Mouse (Mus musculus) T-cell, adult 66 days (primary cell): ENCODE data around the gene Hspb6. TPM values are rescaled to one million over a fixed set of nuclear protein-coding genes. Genes with fewer than 3 reads are reported as not detected.

Source experiments
- total RNA-seq, 2 experiments: library from RNA; stranded (reverse); gene quantifications; 3 replicates in 1 of 2; 4 replicates in 1 of 2; pipeline ENCODE4 v1.2.4; 2023

The Hspb6 gene
- total RNA-seq = 1 to 10 TPM; 2.0 to 2.3 TPM

DNA sequence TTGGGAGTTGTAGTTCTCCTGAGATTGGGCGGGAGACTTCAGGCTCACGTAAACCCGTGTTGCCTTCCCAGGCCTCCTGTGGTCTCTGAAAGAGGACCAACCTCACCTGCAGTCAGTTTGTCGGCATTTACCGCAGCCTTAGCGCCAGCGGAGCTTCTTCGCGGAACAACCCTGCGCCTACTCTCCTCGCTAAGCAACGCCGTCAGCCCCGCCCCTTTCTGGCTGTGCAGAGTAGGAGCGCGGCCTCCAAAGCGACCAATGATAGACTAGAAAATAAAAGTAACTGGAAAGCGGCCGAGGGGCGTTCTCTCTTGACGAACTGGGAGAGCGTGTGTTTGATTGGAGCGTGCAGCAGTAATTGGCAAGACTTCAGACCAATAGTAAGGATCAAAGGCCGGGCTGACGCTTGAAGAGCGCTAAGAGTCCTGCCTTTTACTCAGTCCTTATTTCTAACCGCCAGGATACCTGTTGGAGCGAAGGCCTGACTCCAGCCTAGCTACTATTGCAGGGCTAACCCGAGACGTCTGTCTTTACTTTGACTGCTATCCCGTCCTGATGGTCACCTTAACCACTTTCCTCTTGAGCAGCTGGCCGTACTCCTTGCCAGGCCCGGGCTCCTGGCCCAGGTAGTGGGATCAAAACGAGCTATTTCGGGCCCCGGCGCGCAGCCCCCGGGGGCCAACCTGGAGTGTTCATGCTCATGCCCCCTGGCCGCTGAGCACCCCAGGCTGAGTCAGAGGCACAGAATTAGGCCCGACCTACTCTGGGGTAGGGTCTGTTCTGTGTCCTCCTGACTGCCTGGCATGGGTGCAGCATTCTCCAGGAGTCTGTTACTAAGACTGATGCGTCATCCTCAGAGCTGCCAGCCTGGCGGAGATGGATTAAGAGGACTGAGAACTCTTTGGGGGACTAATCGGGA lies at the start of gene Hspb6, which contains the start of gene Proser3:
TSS of gene Hspb6 (plus strand) at position 77 of the 919 bp plus-strand sequence.
TSS of gene Proser3 (minus strand) at position 198 of the 919 bp plus-strand sequence.

DNA sequence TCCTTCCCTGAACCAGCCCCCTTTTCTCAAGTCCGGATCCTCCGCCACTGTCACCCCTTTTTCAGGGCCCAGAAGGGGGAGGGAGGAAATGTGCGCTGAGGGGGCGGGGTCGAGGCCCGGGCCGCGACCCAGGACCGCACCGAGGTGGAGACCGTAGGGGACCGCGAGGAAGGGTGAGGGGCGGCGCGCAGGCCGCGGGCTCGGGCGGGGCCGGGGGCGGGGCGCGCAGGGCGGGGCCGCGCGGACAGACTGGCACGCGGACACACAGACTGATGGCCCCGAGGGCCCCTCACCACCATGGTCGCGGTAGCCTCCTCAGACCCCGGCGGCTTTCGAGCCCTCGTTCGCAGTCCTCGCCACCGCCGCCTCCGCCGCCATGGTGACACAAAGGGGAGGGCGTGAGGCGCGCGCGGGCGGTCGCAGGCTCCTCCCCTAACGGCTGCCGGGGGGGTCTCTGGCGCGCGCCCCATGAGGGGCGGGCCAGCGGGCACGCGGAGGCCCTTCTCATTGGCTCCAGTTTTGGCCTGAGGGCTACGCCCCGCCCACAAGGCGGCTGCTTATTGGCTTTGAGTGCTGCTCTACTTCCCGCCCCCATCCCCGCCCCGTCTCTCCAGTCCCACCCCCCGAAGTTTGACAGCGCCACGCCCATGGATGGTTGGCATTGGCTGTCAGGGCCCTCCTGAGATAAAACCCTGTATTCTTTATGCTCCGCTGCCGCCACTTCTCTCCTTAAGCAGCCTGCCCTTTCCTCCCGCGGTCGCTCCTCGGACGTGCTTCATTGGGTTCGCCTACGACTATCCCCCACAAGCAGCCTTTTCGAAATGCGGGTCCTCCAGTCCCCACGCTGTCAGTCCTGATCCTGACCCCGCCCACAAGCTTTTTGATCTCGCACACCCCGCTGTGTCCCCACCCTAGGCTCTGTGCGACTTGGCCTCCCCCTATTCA lies 17.1 kb upstream of the Hspb6 start, which contains the start of gene Arhgap33:
TSS of gene Arhgap33 (minus strand) at position 428 of the 945 bp plus-strand sequence.

GRCm38 (mm10) chr7:30559443-30559954 lies 7.5 kb downstream of the Hspb6 start, which contains the start of gene Lin37:
Lin37 (minus strand) TSS chr7:30559838.

GRCm38 (mm10) chr7:30563117-30563905 lies 11.3 kb downstream of the Hspb6 start, which contains the start of the genes U2af1l4, Gm49396 and Psenen:
U2af1l4 (plus strand) TSS chr7:30563301.
Gm49396 (plus strand) TSS chr7:30563344.
Psenen (minus strand) TSS chr7:30563627.

DNA sequence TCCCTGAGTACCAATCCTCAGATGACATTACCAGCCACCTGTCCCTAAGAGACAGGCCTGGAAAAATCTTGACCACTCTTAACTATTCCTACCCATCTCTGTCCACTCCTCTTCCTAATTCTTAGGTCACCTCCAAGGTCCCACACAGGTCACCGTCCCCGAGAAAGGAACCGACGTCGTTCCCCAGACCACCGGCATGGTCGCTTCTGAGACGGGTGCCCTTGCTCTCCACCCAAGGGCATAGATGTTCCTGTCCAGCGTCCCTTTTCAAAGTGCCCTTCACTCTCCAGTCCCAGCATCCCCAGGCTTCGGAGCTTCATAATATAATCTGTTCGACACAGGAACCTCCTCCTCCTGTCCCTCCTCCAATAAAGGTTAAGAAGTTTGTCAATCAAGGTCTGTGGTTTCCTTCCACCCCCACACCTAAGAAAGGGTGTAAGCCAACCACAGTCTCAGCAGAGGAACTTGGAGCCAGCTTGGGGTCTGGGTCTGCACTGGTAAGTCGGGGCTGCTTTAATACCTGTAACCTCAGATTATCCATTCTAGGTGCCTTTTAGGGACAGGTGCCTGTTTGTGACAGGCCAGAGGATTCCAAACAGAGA lies 13.1 kb downstream of the Hspb6 start, which contains the start of gene Igflr1:
TSS of gene Igflr1 (plus strand) at position 458 of the 602 bp plus-strand sequence.

GRCm38 (mm10) chr7:30588676-30589434 lies 36.9 kb downstream of the Hspb6 start, which contains the start of gene Kmt2b:
Kmt2b (minus strand) TSS chr7:30588726.

GRCm38 (mm10) chr7:30598786-30599185 lies 46.8 kb downstream of the Hspb6 start, which contains the start of gene Zbtb32:
Zbtb32 (minus strand) TSS chr7:30598909.

Other genes with a start within 250 kb of the Hspb6 start
- gene Alkbh6, start 243.5 kb upstream of the Hspb6 start, total RNA-seq = 10 to 100 TPM; 39.8 to 42.3 TPM
- 1 to 10 TPM; 5.5 to 6.3 TPM for gene Syne4, start 237.4 kb upstream of the Hspb6 start, total RNA-seq
- 1 to 10 TPM; 6.6 to 9.5 TPM for gene E130208F15Rik, start 230.4 kb upstream of the Hspb6 start, total RNA-seq
- gene Sdhaf1, start 228.3 kb upstream of the Hspb6 start, total RNA-seq = 10 to 100 TPM in 1 of 2 experiments, 1 to 10 TPM in 1; 8.8 to 11.4 TPM
- gene Lrfn3, start 189.4 kb upstream of the Hspb6 start, total RNA-seq = not detected
- gene Tyrobp, start 138.4 kb upstream of the Hspb6 start, total RNA-seq = 10 to 100 TPM; 10.7 to 27.3 TPM
- 100 to 1,000 TPM; 185 to 201 TPM for gene Hcst, start 132.3 kb upstream of the Hspb6 start, total RNA-seq
- gene Nfkbid, start 130.4 kb upstream of the Hspb6 start, total RNA-seq = 10 to 100 TPM; 40.1 to 45.7 TPM
- gene Aplp1, start 106.6 kb upstream of the Hspb6 start, total RNA-seq = 1 to 10 TPM; 3.8 to 4.3 TPM
- gene Kirrel2, start 94.5 kb upstream of the Hspb6 start, total RNA-seq = not detected
- not detected for gene Nphs1, start 93.9 kb upstream of the Hspb6 start, total RNA-seq
- not detected for gene Prodh2, start 58.6 kb upstream of the Hspb6 start, total RNA-seq
- gene Arhgap33, start 17.1 kb upstream of the Hspb6 start, total RNA-seq = 1 to 10 TPM; 3.3 to 6.3 TPM
- gene Proser3, start 121 bp downstream of the Hspb6 start, total RNA-seq = 10 to 100 TPM; 15.1 to 19.7 TPM
- gene Lin37, start 7.7 kb downstream of the Hspb6 start, total RNA-seq = 10 to 100 TPM; 38.3 to 46.3 TPM
- 10 to 100 TPM; 74.3 to 75.7 TPM for gene U2af1l4, start 11.1 kb downstream of the Hspb6 start, total RNA-seq
- 10 to 100 TPM; 24.2 to 32.0 TPM for gene Gm49396, start 11.2 kb downstream of the Hspb6 start, total RNA-seq
- gene Psenen, start 11.4 kb downstream of the Hspb6 start, total RNA-seq = 100 to 1,000 TPM; 127 to 151 TPM
- 10 to 100 TPM; 44.6 to 51.3 TPM for gene Igflr1, start 13.2 kb downstream of the Hspb6 start, total RNA-seq
- gene Kmt2b, start 36.5 kb downstream of the Hspb6 start, total RNA-seq = 100 to 1,000 TPM; 136 to 141 TPM
- 1 to 10 TPM; 3.0 to 3.5 TPM for gene Zbtb32, start 46.7 kb downstream of the Hspb6 start, total RNA-seq
- 1 to 10 TPM in 1 of 2 experiments, under 1 TPM in 1; 0.79 to 1.1 TPM for gene Upk1a, start 60.7 kb downstream of the Hspb6 start, total RNA-seq
- 100 to 1,000 TPM; 198 to 235 TPM for gene Cox6b1, start 74.0 kb downstream of the Hspb6 start, total RNA-seq
- gene Etv2, start 83.7 kb downstream of the Hspb6 start, total RNA-seq = not detected
- 100 to 1,000 TPM; 103 to 113 TPM for gene Rbm42, start 98.1 kb downstream of the Hspb6 start, total RNA-seq
- 10 to 100 TPM; 30.2 to 32.6 TPM for gene Haus5, start 112.8 kb downstream of the Hspb6 start, total RNA-seq
- not detected for gene Pmis2, start 119.4 kb downstream of the Hspb6 start, total RNA-seq
- not detected for gene 2200002J24Rik, start 146.7 kb downstream of the Hspb6 start, total RNA-seq
- gene Atp4a, start 160.0 kb downstream of the Hspb6 start, total RNA-seq = not detected
- gene Tmem147, start 177.4 kb downstream of the Hspb6 start, total RNA-seq = 10 to 100 TPM; 45.0 to 50.3 TPM
- not detected for gene Gapdhs, start 191.5 kb downstream of the Hspb6 start, total RNA-seq
- gene Sbsn, start 199.3 kb downstream of the Hspb6 start, total RNA-seq = 1 to 10 TPM; 6.1 to 7.8 TPM
- not detected for gene Dmkn, start 211.6 kb downstream of the Hspb6 start, total RNA-seq
- not detected for gene Krtdap, start 235.7 kb downstream of the Hspb6 start, total RNA-seq